Mouse (Mus musculus): ENCODE measurements around the gene Cd59b.

DNA sequence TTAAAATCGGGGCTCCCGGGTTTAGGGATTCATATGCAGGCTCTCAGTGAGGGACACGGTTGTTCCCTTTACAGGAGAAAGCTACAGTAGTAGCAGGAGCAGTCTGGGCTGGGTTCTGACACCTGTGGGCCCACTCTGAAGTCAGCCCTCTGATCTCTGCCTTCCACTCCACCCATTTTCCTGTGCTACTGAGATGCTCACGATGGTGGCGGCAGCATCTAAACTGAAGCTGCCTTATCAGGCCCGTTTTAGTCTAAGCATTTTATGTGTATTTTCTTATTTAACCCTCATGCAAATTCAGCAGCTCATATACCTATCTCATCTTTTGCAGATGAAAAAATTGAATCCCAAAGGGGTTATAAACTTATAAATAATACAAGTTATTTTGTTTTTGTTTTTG, 35.2 kb downstream of the Cd59b start:
- TF ChIP-seq CTCF (conservative IDR thresholded peaks at IDR 0.05; ENCODE audit: insufficient read depth, insufficient read length, low read depth, low read length), result no peak
- TF ChIP-seq POLR2A (IDR thresholded peaks at IDR 0.05; ENCODE audit: low read depth, low read length), result no peak
